Mouse (Mus musculus): Measurements from ENCODE around the gene Rps6ka1.

GRCm38 (mm10) chr4:133900352-133900751 lies 12.8 kb upstream of the Rps6ka1 start:
- TF ChIP-seq CTCF (IDR thresholded peaks at IDR 0.05; ENCODE audit: borderline replicate concordance, insufficient read depth, low read length), result no peak
- no peak for TF ChIP-seq POLR2A (IDR thresholded peaks at IDR 0.05; ENCODE audit: low read depth, low read length)
